Mouse (Mus musculus) heart, adult 9 months (tissue): Measurements from ENCODE around the gene Icos.

ENCODE experiments used
- DNase-seq, 2 experiments: peaks; one replicate each; pipeline ENCODE4 v3.0.0; 2022; ENCODE audit warnings: low spot score in 2 of 2

Gene Icos

GRCm38 (mm10) chr1:60977641-60978040 lies at the start of gene Icos:
TSS of gene Icos (plus strand) at chr1:60977927.
- no peak for DNase-seq

- no peak for DNase-seq
These were observed 48.7 kb upstream of the Icos start for GRCm38 (mm10) chr1:60929036-60929435.

GRCm38 (mm10) chr1:60930397-60930796 lies 47.3 kb upstream of the Icos start:
- DNase-seq: no peak

GRCm38 (mm10) chr1:60935968-60936581 lies 41.7 kb upstream of the Icos start:
- peak; percentile 45 to 58 for DNase-seq

GRCm38 (mm10) chr1:60936963-60937711 lies 40.6 kb upstream of the Icos start:
- DNase-seq: no peak

- DNase-seq: no peak
These were observed 39.5 kb upstream of the Icos start for GRCm38 (mm10) chr1:60938256-60938655.

- DNase-seq: no peak
These were observed 38.8 kb upstream of the Icos start for GRCm38 (mm10) chr1:60938974-60939373.

GRCm38 (mm10) chr1:60940023-60940422 lies 37.7 kb upstream of the Icos start:
- no peak for DNase-seq

- no peak for DNase-seq
These were observed 37.1 kb upstream of the Icos start for GRCm38 (mm10) chr1:60940620-60941019.

GRCm38 (mm10) chr1:60941056-60942048 lies 36.4 kb upstream of the Icos start:
- peak in 1 of 2 experiments; percentile 40 for DNase-seq

GRCm38 (mm10) chr1:60942921-60943320 lies 34.8 kb upstream of the Icos start:
- no peak for DNase-seq

- DNase-seq: no peak
These were observed 31.9 kb upstream of the Icos start for GRCm38 (mm10) chr1:60945633-60946401.

- DNase-seq: no peak
These were observed 29.6 kb upstream of the Icos start for GRCm38 (mm10) chr1:60948112-60948511.

GRCm38 (mm10) chr1:60952958-60953357 lies 24.8 kb upstream of the Icos start:
- DNase-seq: peak in 1 of 2 experiments; percentile 40

GRCm38 (mm10) chr1:60953686-60954085 lies 24.0 kb upstream of the Icos start:
- DNase-seq: no peak

- DNase-seq: no peak
These were observed 23.0 kb upstream of the Icos start for GRCm38 (mm10) chr1:60954759-60955158.

- DNase-seq: no peak
These were observed 22.5 kb upstream of the Icos start for GRCm38 (mm10) chr1:60955186-60955585.

GRCm38 (mm10) chr1:60956196-60956595 lies 21.5 kb upstream of the Icos start:
- DNase-seq: no peak

GRCm38 (mm10) chr1:60958287-60958686 lies 19.4 kb upstream of the Icos start:
- no peak for DNase-seq

GRCm38 (mm10) chr1:60959246-60959645 lies 18.5 kb upstream of the Icos start:
- no peak for DNase-seq

- DNase-seq: peak; percentile 80 to 83
These were observed 17.3 kb upstream of the Icos start for GRCm38 (mm10) chr1:60960451-60960850.
